8 mouse cellular contexts compared by ENCODE assay signal in the genomic region with DNA sequence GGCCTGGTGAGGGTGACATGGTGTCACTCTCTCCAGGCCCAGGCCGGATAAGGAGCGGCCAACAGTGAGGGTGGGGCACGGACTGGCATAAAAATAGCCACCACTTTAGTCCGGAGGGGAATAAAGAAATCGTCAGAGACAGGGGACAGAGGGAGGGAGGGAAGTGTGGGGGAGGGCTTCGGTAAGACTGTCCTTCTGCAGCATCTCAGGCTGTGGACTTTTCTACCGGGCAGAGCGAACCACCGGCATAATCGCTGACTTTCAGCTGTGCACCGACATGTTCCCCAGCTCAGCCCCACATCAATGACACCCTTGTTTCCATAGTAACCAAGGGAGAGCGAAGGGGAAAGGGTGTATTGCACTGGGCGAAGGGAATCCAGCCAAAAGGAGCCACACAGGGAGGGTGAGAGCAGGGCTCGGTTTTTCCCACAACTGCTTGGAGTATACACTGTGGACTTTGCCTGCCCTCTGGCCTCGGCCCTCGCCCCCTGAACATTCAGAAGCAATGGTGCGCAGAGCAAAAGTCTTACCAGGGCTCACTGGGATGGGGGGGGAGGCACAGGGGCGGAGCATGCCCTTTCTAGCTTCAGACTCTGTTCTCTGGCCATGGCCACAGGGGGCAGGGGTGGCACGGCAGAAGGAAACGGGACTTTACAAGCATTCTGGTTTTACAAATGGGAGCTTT. TPM values are rescaled to one million over a fixed set of nuclear protein-coding genes. Genes with fewer than 3 reads are reported as not detected.
DNase-seq lines count a peak whose midpoint lies in the region; ATAC-seq and TF ChIP-seq lines count a peak whose summit lies in the region.

No protein-coding gene starts in this region.

- peak overlapping the region; percentile 56 for H3K9ac ChIP-seq in forebrain, embryonic 16.5 days (replicated peaks; ENCODE audit: low read depth, low read length)
- H3K9ac ChIP-seq in hindbrain, embryonic 16.5 days (ENCODE audit: low read depth, low read length): peak overlapping the region; percentile 23
- H3K9ac ChIP-seq in liver, embryonic 11.5 days (ENCODE audit: low read depth, low read length): peak overlapping the region; percentile 54; the same call in 1 of the 2 replicates
- H3K9ac ChIP-seq in midbrain, postnatal 0 days (replicated peaks; ENCODE audit: low read length, poor library complexity, severe bottlenecking): peak overlapping the region; percentile 30; the same call in 1 of the 2 replicates
- H3K9ac ChIP-seq in stomach, postnatal 0 days (ENCODE audit: low read length): peak overlapping the region; percentile 47; the same call in 1 of the 2 replicates

- no peaks in the 10 kb centered on the region for H3K36me3 ChIP-seq in forebrain, embryonic 16.5 days (ENCODE audit: control insufficient read depth, insufficient read depth)
- H3K36me3 ChIP-seq in hindbrain, embryonic 16.5 days (ENCODE audit: control insufficient read depth, insufficient read depth, low read length): no peaks in the 10 kb centered on the region
- no peaks in the 10 kb centered on the region for H3K36me3 ChIP-seq in liver, embryonic 11.5 days (ENCODE audit: control insufficient read depth, insufficient read depth, low read length)
- H3K36me3 ChIP-seq in midbrain, postnatal 0 days (ENCODE audit: insufficient read depth, low read length): no peaks in the 10 kb centered on the region
- H3K36me3 ChIP-seq in stomach, postnatal 0 days (ENCODE audit: control insufficient read depth, insufficient read depth, low read length): no peaks in the 10 kb centered on the region

- peaks cover 38% of the 10 kb centered on the region for H3K4me1 ChIP-seq in cerebellum, adult 2 months (ENCODE audit: control insufficient read depth, insufficient read depth, low read length)
- H3K4me1 ChIP-seq in forebrain, embryonic 16.5 days (replicated peaks; ENCODE audit: control insufficient read depth, insufficient read depth, low read length): peaks cover 93% of the 10 kb centered on the region
- H3K4me1 ChIP-seq in hindbrain, embryonic 16.5 days (ENCODE audit: control insufficient read depth, insufficient read depth, low read depth, low read length): peaks cover 83% of the 10 kb centered on the region
- peaks cover 71% of the 10 kb centered on the region for H3K4me1 ChIP-seq in liver, embryonic 11.5 days (replicated peaks; ENCODE audit: control insufficient read depth, insufficient read depth, low read length)
- peaks cover 54% of the 10 kb centered on the region for H3K4me1 ChIP-seq in midbrain, postnatal 0 days (ENCODE audit: insufficient read depth, low read length)
- H3K4me1 ChIP-seq in stomach, postnatal 0 days (replicated peaks; ENCODE audit: control insufficient read depth, insufficient read depth): peaks cover 42% of the 10 kb centered on the region

- peak; percentile 63 for ATAC-seq in forebrain, embryonic 16.5 days
- ATAC-seq in hindbrain, embryonic 16.5 days: peak; percentile 65
- peak; percentile 46 for ATAC-seq in liver, embryonic 11.5 days (replicated peaks; ENCODE audit: low FRiP score)
- peak; percentile 62 for ATAC-seq in midbrain, postnatal 0 days (ENCODE audit: low FRiP score)
- no peak for ATAC-seq in stomach, postnatal 0 days (ENCODE audit: low FRiP score, low TSS enrichment)

- H3K27ac ChIP-seq in cerebellum, adult 2 months (ENCODE audit: insufficient read depth, low read length): peak overlapping the region; percentile 66; the same call in 1 of the 2 replicates
- peak overlapping the region; percentile 85 for H3K27ac ChIP-seq in forebrain, embryonic 16.5 days (ENCODE audit: low read length)
- H3K27ac ChIP-seq in hindbrain, embryonic 16.5 days (ENCODE audit: low read depth, low read length): peak overlapping the region; percentile 79
- H3K27ac ChIP-seq in liver, embryonic 11.5 days (ENCODE audit: low read depth, low read length): peak overlapping the region; percentile 41
- peak overlapping the region; percentile 68 for H3K27ac ChIP-seq in midbrain, postnatal 0 days (ENCODE audit: low read depth, low read length)
- H3K27ac ChIP-seq in stomach, postnatal 0 days (replicated peaks): peak overlapping the region; percentile 80

- H3K27me3 ChIP-seq in cerebellum, adult 2 months (ENCODE audit: control insufficient read depth, insufficient read depth, low read length): no peaks in the 10 kb centered on the region
- no peaks in the 10 kb centered on the region for H3K27me3 ChIP-seq in forebrain, embryonic 16.5 days (replicated peaks; ENCODE audit: control insufficient read depth, insufficient read depth, low read length)
- H3K27me3 ChIP-seq in hindbrain, embryonic 16.5 days (replicated peaks; ENCODE audit: control insufficient read depth, insufficient read depth, low read length): no peaks in the 10 kb centered on the region
- H3K27me3 ChIP-seq in liver, embryonic 11.5 days (replicated peaks; ENCODE audit: control insufficient read depth, insufficient read depth, low read length): no peaks in the 10 kb centered on the region; the same call in 1 of the 2 replicates
- H3K27me3 ChIP-seq in midbrain, postnatal 0 days (ENCODE audit: insufficient read depth, low read length): no peaks in the 10 kb centered on the region
- H3K27me3 ChIP-seq in stomach, postnatal 0 days (ENCODE audit: control insufficient read depth, insufficient read depth, low read length): no peaks in the 10 kb centered on the region

- peak overlapping the region; percentile 30 for H3K4me3 ChIP-seq in cerebellum, adult 2 months (replicated peaks; ENCODE audit: insufficient read depth, low read depth, low read length)
- peak overlapping the region; percentile 36 for H3K4me3 ChIP-seq in forebrain, embryonic 16.5 days (replicated peaks; ENCODE audit: low read length)
- peak overlapping the region; percentile 19 for H3K4me3 ChIP-seq in hindbrain, embryonic 16.5 days (ENCODE audit: low read length)
- H3K4me3 ChIP-seq in liver, embryonic 11.5 days (ENCODE audit: low read depth, low read length): peak overlapping the region; percentile 19
- peak overlapping the region; percentile 10; the same call in 1 of the 2 replicates for H3K4me3 ChIP-seq in midbrain, postnatal 0 days (ENCODE audit: low read depth, low read length)
- peak overlapping the region; percentile 15 for H3K4me3 ChIP-seq in stomach, postnatal 0 days (ENCODE audit: low read depth, low read length)

- no peaks in the 10 kb centered on the region for H3K9me3 ChIP-seq in forebrain, embryonic 16.5 days (ENCODE audit: control insufficient read depth, low read length)
- H3K9me3 ChIP-seq in hindbrain, embryonic 16.5 days (ENCODE audit: control insufficient read depth, low read length): no peaks in the 10 kb centered on the region
- no peaks in the 10 kb centered on the region for H3K9me3 ChIP-seq in liver, embryonic 11.5 days (ENCODE audit: control insufficient read depth, low read length)
- no peaks in the 10 kb centered on the region for H3K9me3 ChIP-seq in midbrain, postnatal 0 days (ENCODE audit: low read length)
- H3K9me3 ChIP-seq in stomach, postnatal 0 days (ENCODE audit: control insufficient read depth, low read length): no peaks in the 10 kb centered on the region

- peak; percentile 11; the same call in 1 of the 2 replicates for TF ChIP-seq POLR2A in cerebellum, adult 2 months (IDR thresholded peaks at IDR 0.05; ENCODE audit: borderline replicate concordance, insufficient read depth, low read length)

- TF ChIP-seq CTCF in cerebellum, adult 2 months (IDR thresholded peaks at IDR 0.05; ENCODE audit: borderline replicate concordance, insufficient read depth, low read depth, low read length): no peak
- peak; percentile 51 for TF ChIP-seq CTCF in midbrain, postnatal 0 days (IDR thresholded peaks at IDR 0.05)
- TF ChIP-seq CTCF in stomach, postnatal 0 days (IDR thresholded peaks at IDR 0.05; ENCODE audit: low read depth): peak; percentile 45

- TF ChIP-seq EP300 in stomach, postnatal 0 days (optimal IDR thresholded peaks at IDR 0.05): no peak

- DNase-seq in layer of hippocampus, adult 18-20 months (ENCODE audit: low spot score in 2 of 2): peak; percentile 49 to 66
- DNase-seq in layer of hippocampus, adult 9-10 months (ENCODE audit: low spot score): no peak
- DNase-seq in cerebellum, adult 2 months: peak; percentile 73 to 76
- DNase-seq in liver, embryonic 11.5 days (ENCODE audit: low spot score): peak; percentile 61
- DNase-seq in midbrain, postnatal 0 days (ENCODE audit: low spot score): peak; percentile 83
- peak; percentile 61 for DNase-seq in stomach, postnatal 0 days (ENCODE audit: low spot score)

- 3% methylated on average over 20 of the region's 20 CpGs for WGBS in cerebellum, adult 2 months
- WGBS in forebrain, embryonic 16.5 days: under 1% methylated on average over 20 of the region's 20 CpGs
- WGBS in hindbrain, embryonic 16.5 days: under 1% methylated on average over 20 of the region's 20 CpGs
- WGBS in liver, embryonic 11.5 days: 3% methylated on average over 20 of the region's 20 CpGs
- under 1% methylated on average over 20 of the region's 20 CpGs for WGBS in midbrain, postnatal 0 days
- WGBS in stomach, postnatal 0 days: 11% methylated on average over 20 of the region's 20 CpGs

- H3K4me2 ChIP-seq in forebrain, embryonic 16.5 days (ENCODE audit: low read length): peak overlapping the region; percentile 70
- peak overlapping the region; percentile 43 for H3K4me2 ChIP-seq in hindbrain, embryonic 16.5 days (ENCODE audit: low read length)
- H3K4me2 ChIP-seq in liver, embryonic 11.5 days: peak overlapping the region; percentile 70
- H3K4me2 ChIP-seq in midbrain, postnatal 0 days (ENCODE audit: low read depth, low read length, poor library complexity, severe bottlenecking): peak overlapping the region; percentile 47
- peak overlapping the region; percentile 39 for H3K4me2 ChIP-seq in stomach, postnatal 0 days (replicated peaks; ENCODE audit: low read depth)

RNA-seq across cellular contexts. Expression of gene Trim8, which starts 27.2 kb away (rescaled TPM):
- 100 to 1,000 TPM; 110 to 112 TPM for total RNA-seq in layer of hippocampus, adult 18-20 months (2021)
- polyA plus RNA-seq in cerebellum, adult 2 months (2012; rRNA removed): 40.3 and 43.4 TPM in 2 replicates
- 24.5 and 27.7 TPM in 2 replicates for polyA plus RNA-seq in forebrain, embryonic 16.5 days (2015; fragmentation: Nextera tagmentation; extraction: Ambion mirVana)
- polyA plus RNA-seq in hindbrain, embryonic 16.5 days (2015; fragmentation: Nextera tagmentation; extraction: Ambion mirVana): 23.4 and 27.6 TPM in 2 replicates
- 22.9 and 24.1 TPM in 2 replicates for polyA plus RNA-seq in liver, embryonic 11.5 days (2014; fragmentation: Nextera tagmentation; extraction: Ambion mirVana)
- total RNA-seq in midbrain, postnatal 0 days (2014; rRNA removed): 96.6 and 103 TPM in 2 replicates
- polyA plus RNA-seq in midbrain, postnatal 0 days (2015; fragmentation: Nextera tagmentation; extraction: Ambion mirVana): 27.8 and 30.4 TPM in 2 replicates
- 15.1 and 16.4 TPM in 2 replicates for polyA plus RNA-seq in stomach, postnatal 0 days (2015; fragmentation: Nextera tagmentation; extraction: Ambion mirVana)

RNA-seq across cellular contexts. Expression of gene Arl3, which starts 44.3 kb away (rescaled TPM):
- total RNA-seq in layer of hippocampus, adult 18-20 months (2021): 100 to 1,000 TPM; 127 to 132 TPM
- 205 and 227 TPM in 2 replicates for polyA plus RNA-seq in cerebellum, adult 2 months (2012; rRNA removed)
- 226 and 246 TPM in 2 replicates for polyA plus RNA-seq in forebrain, embryonic 16.5 days (2015; fragmentation: Nextera tagmentation; extraction: Ambion mirVana)
- 211 and 247 TPM in 2 replicates for polyA plus RNA-seq in hindbrain, embryonic 16.5 days (2015; fragmentation: Nextera tagmentation; extraction: Ambion mirVana)
- polyA plus RNA-seq in liver, embryonic 11.5 days (2014; fragmentation: Nextera tagmentation; extraction: Ambion mirVana): 42.6 and 50.5 TPM in 2 replicates
- 94.5 and 109 TPM in 2 replicates for total RNA-seq in midbrain, postnatal 0 days (2014; rRNA removed)
- polyA plus RNA-seq in midbrain, postnatal 0 days (2015; fragmentation: Nextera tagmentation; extraction: Ambion mirVana): 192 and 194 TPM in 2 replicates
- polyA plus RNA-seq in stomach, postnatal 0 days (2015; fragmentation: Nextera tagmentation; extraction: Ambion mirVana): 39.6 and 41.6 TPM in 2 replicates

RNA-seq across cellular contexts. Expression of gene Sfxn2, which starts 44.5 kb away (rescaled TPM):
- total RNA-seq in layer of hippocampus, adult 18-20 months (2021): 1 to 10 TPM; 5.2 to 7.6 TPM
- 7.0 and 7.7 TPM in 2 replicates for polyA plus RNA-seq in cerebellum, adult 2 months (2012; rRNA removed)
- polyA plus RNA-seq in forebrain, embryonic 16.5 days (2015; fragmentation: Nextera tagmentation; extraction: Ambion mirVana): 14.3 and 14.8 TPM in 2 replicates
- 9.9 and 10.5 TPM in 2 replicates for polyA plus RNA-seq in hindbrain, embryonic 16.5 days (2015; fragmentation: Nextera tagmentation; extraction: Ambion mirVana)
- 24.7 and 26.2 TPM in 2 replicates for polyA plus RNA-seq in liver, embryonic 11.5 days (2014; fragmentation: Nextera tagmentation; extraction: Ambion mirVana)
- 5.9 and 6.0 TPM in 2 replicates for total RNA-seq in midbrain, postnatal 0 days (2014; rRNA removed)
- polyA plus RNA-seq in midbrain, postnatal 0 days (2015; fragmentation: Nextera tagmentation; extraction: Ambion mirVana): 9.5 and 9.8 TPM in 2 replicates
- polyA plus RNA-seq in stomach, postnatal 0 days (2015; fragmentation: Nextera tagmentation; extraction: Ambion mirVana): 9.4 and 10.0 TPM in 2 replicates
